Mouse (Mus musculus): ENCODE results near the gene 1500009C09Rik.
"Not testable (repeated sequence)": the region's sequence is repeated elsewhere in the genome, so short reads cannot be mapped to it uniquely, and the experiment has no call there.

The 1500009C09Rik gene

GRCm38 (mm10) chr15:82220003-82220675, 32.1 kb upstream of the 1500009C09Rik start:
- DNase-seq: no peak

GRCm38 (mm10) chr15:82221104-82221860, 30.9 kb upstream of the 1500009C09Rik start:
- no peak for DNase-seq

GRCm38 (mm10) chr15:82223251-82223650, 28.9 kb upstream of the 1500009C09Rik start:
- no peak for DNase-seq

- peak; percentile 75 for DNase-seq
These were observed 28.3 kb upstream of the 1500009C09Rik start, which contains the start of gene Tnfrsf13c for GRCm38 (mm10) chr15:82223657-82224601. Gene Tnfrsf13c (minus strand): TSS chr15:82224369.

- peak; percentile 48 for DNase-seq
These were observed 27.5 kb upstream of the 1500009C09Rik start for GRCm38 (mm10) chr15:82224602-82225215.

- DNase-seq: no peak
These were observed 26.4 kb upstream of the 1500009C09Rik start for GRCm38 (mm10) chr15:82225769-82226168.

- DNase-seq: peak; percentile 86
These were observed 22.6 kb upstream of the 1500009C09Rik start for GRCm38 (mm10) chr15:82229542-82230045.

GRCm38 (mm10) chr15:82230098-82230611, 22.0 kb upstream of the 1500009C09Rik start:
- peak; percentile 50 for DNase-seq

- DNase-seq: no peak
These were observed 21.1 kb upstream of the 1500009C09Rik start for GRCm38 (mm10) chr15:82231100-82231499.

- DNase-seq: no peak
These were observed 20.4 kb upstream of the 1500009C09Rik start for GRCm38 (mm10) chr15:82231591-82232378.

- no peak for DNase-seq
These were observed 19.5 kb upstream of the 1500009C09Rik start for GRCm38 (mm10) chr15:82232651-82233050.

GRCm38 (mm10) chr15:82235661-82236060, 16.5 kb upstream of the 1500009C09Rik start:
- DNase-seq: peak; percentile 58

- peak; percentile 85 for DNase-seq
These were observed 15.6 kb upstream of the 1500009C09Rik start for GRCm38 (mm10) chr15:82236565-82236964.

- no peak for DNase-seq
These were observed 8.9 kb upstream of the 1500009C09Rik start for GRCm38 (mm10) chr15:82243311-82243710.

GRCm38 (mm10) chr15:82243742-82244114, 8.5 kb upstream of the 1500009C09Rik start:
- no peak for DNase-seq

GRCm38 (mm10) chr15:82244115-82244804, 7.9 kb upstream of the 1500009C09Rik start, which contains the start of gene Cenpm:
Gene Cenpm (minus strand): TSS chr15:82244748.
- DNase-seq: peak; percentile 95

- DNase-seq: not testable (repeated sequence)
These were observed 7.4 kb upstream of the 1500009C09Rik start for GRCm38 (mm10) chr15:82244805-82245161.

GRCm38 (mm10) chr15:82247131-82247776, 4.9 kb upstream of the 1500009C09Rik start:
- DNase-seq: no peak

- DNase-seq: no peak
These were observed 618 bp upstream of the 1500009C09Rik start for GRCm38 (mm10) chr15:82251579-82251978.

GRCm38 (mm10) chr15:82255248-82255647, 3.1 kb downstream of the 1500009C09Rik start:
- no peak for DNase-seq

Data from liver (tissue).